Mouse (Mus musculus): ENCODE results near the gene Ndrg4. TPM values are rescaled to one million over a fixed set of nuclear protein-coding genes. Genes with fewer than 3 reads are reported as not detected.
A peak's percentile ranks its signal among the peaks of the same experiment; 100 is the strongest.

The Ndrg4 gene
- total RNA-seq, 2 experiments from 2014 or later = 1,675 to 1,813 TPM

- intact Hi-C loops (cut with DNase I) = no loop called here
- DNase-seq (ENCODE audit: extremely low spot score in 1 of 2, low spot score in 2 of 2) = no peak
- no peak overlapping the region for H3K27ac ChIP-seq
- no peak for TF ChIP-seq CTCF (IDR thresholded peaks at IDR 0.05)
- H3K4me3 ChIP-seq = no peak overlapping the region
These were observed 65.0 kb downstream of the Ndrg4 start for GRCm38 (mm10) chr8:95741732-95742131.

- Histone ChIP-seq H3K4me3 (no peak overlapping the region), H3K27ac (no peak overlapping the region)
- DNase-seq (ENCODE audit: extremely low spot score in 1 of 2, low spot score in 2 of 2) = no peak
- intact Hi-C loops (cut with DNase I) = no loop called here
- no peak for TF ChIP-seq CTCF (IDR thresholded peaks at IDR 0.05)
These were observed 71.2 kb downstream of the Ndrg4 start for GRCm38 (mm10) chr8:95748028-95748427.

- DNase-seq (ENCODE audit: extremely low spot score in 1 of 2, low spot score in 2 of 2) = no peak
- H3K4me3 ChIP-seq = no peak overlapping the region
- no peak for TF ChIP-seq CTCF (IDR thresholded peaks at IDR 0.05)
- H3K27ac ChIP-seq = no peak overlapping the region
- intact Hi-C loops (cut with DNase I) = no loop called here
These were observed 75.1 kb downstream of the Ndrg4 start for GRCm38 (mm10) chr8:95751924-95752323.

- Histone ChIP-seq H3K4me3 (no peak overlapping the region), H3K27ac (no peak overlapping the region)
- DNase-seq (ENCODE audit: extremely low spot score in 1 of 2, low spot score in 2 of 2) = no peak
- no peak for TF ChIP-seq CTCF (IDR thresholded peaks at IDR 0.05)
- intact Hi-C loops (cut with DNase I) = loop anchor here (5.0 kb wide), 1 partner anchor 72 kb away; no protein-coding TSS in a partner anchor
These were observed 83.5 kb downstream of the Ndrg4 start for GRCm38 (mm10) chr8:95760323-95760722.

DNA sequence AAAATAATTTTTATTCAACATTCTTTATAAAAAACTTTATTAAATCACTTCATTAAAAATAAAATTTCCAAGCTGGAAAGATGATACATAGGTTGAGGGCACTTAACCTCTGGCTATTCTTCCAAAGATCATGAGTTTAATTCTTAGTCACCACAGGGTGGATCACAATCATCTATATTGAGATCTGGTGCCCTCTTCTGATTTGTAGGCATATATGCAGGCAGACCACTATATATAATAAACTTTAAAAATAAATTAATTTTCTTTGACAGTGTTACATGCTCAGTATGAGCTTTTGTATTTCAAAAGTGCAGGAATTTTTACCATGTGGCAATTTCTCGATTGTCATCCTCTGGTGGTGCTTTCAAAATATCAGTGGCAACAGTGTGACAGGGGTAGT is 87.4 kb downstream of the Ndrg4 start:
- no peak overlapping the region for H3K4me3 ChIP-seq
- intact Hi-C loops (cut with DNase I) = loop anchor here (5.0 kb wide), 1 partner anchor 68 kb away; no protein-coding TSS in a partner anchor
- peak; percentile 57 for TF ChIP-seq CTCF (IDR thresholded peaks at IDR 0.05)
- DNase-seq (ENCODE audit: extremely low spot score in 1 of 2, low spot score in 2 of 2) = no peak
- no peak overlapping the region for H3K27ac ChIP-seq

Small RNA genes lying within 50 kb of the gene (microRNA-seq; reads per million reads assigned to microRNA genes)
- 1.2 to 4.1 reads per million in 2 experiments for gene Mir7073

Other genes starting within 250 kb of the Ndrg4 start
- 10 to 100 TPM; 57.7 to 58.7 TPM for gene Cfap20, start 242.1 kb upstream of the Ndrg4 start, total RNA-seq (2021)
- 10 to 100 TPM; 71.6 to 86.2 TPM for gene Csnk2a2, start 186.9 kb upstream of the Ndrg4 start, total RNA-seq (2021)
- 1 to 10 TPM; 3.3 to 3.4 TPM for gene Ccdc113, start 142.9 kb upstream of the Ndrg4 start, total RNA-seq (2021)
- under 1 TPM in 1 of 2 experiments, not detected in 1; 0.30 TPM for gene Prss54, start 100.6 kb upstream of the Ndrg4 start, total RNA-seq (2021)
- 1 to 10 TPM; 2.8 to 3.3 TPM for gene Gins3, start 43.5 kb upstream of the Ndrg4 start, total RNA-seq (2021)
- 10 to 100 TPM; 17.7 to 23.5 TPM for gene Setd6, start 38.9 kb downstream of the Ndrg4 start, total RNA-seq (2021)
- 100 to 1,000 TPM; 118 to 123 TPM for gene Cnot1, start 130.5 kb downstream of the Ndrg4 start, total RNA-seq (2021)
- gene Sap18b, start 148.4 kb downstream of the Ndrg4 start, total RNA-seq (2021) = 10 to 100 TPM; 78.6 to 80.1 TPM
- 10 to 100 TPM; 26.0 to 26.2 TPM for gene Slc38a7, start 176.6 kb downstream of the Ndrg4 start, total RNA-seq (2021)
- gene Got2, start 211.6 kb downstream of the Ndrg4 start, total RNA-seq (2021) = 100 to 1,000 TPM; 214 to 225 TPM